Mouse (Mus musculus): Measurements from ENCODE around the gene Gm8947. TPM values are rescaled to one million over a fixed set of nuclear protein-coding genes. Genes with fewer than 3 reads are reported as not detected.
"Not testable (repeated sequence)": the region's sequence is repeated elsewhere in the genome, so short reads cannot be mapped to it uniquely, and the experiment has no call there.

Gm8947 gene
- polyA plus RNA-seq, 1 experiment from 2014 or later: 0.14 TPM

- H3K4me1 ChIP-seq (ENCODE audit: insufficient read depth); H3K27ac ChIP-seq (ENCODE audit: low read depth); H3K36me3 ChIP-seq (ENCODE audit: insufficient read depth); H3K4me3 ChIP-seq (ENCODE audit: low read depth, low read length); H3K4me2 ChIP-seq; H3K27me3 ChIP-seq (ENCODE audit: insufficient read depth, low read length); DNase-seq; H3K9me3 ChIP-seq (ENCODE audit: low read depth, low read length); ATAC-seq (ENCODE audit: insufficient read depth); H3K9ac ChIP-seq: not testable (repeated sequence)
- WGBS: 82% methylated on average over 5 of the region's 5 CpGs
Observed at GRCm38 (mm10) chr1:151211666-151212065, 19.5 kb downstream of the Gm8947 start.

- Histone ChIP-seq H3K9ac (no peak overlapping the region), H3K4me2 (no peak overlapping the region), H3K4me1 (ENCODE audit: insufficient read depth) (no peaks in the 10 kb centered on the region), H3K27ac (ENCODE audit: low read depth) (no peak overlapping the region), H3K9me3 (ENCODE audit: low read depth, low read length) (no peaks in the 10 kb centered on the region), H3K27me3 (ENCODE audit: insufficient read depth, low read length) (no peaks in the 10 kb centered on the region), H3K4me3 (ENCODE audit: low read depth, low read length) (no peak overlapping the region), H3K36me3 (ENCODE audit: insufficient read depth) (no peaks in the 10 kb centered on the region)
- 66% methylated on average over 2 of the region's 2 CpGs for WGBS
- TF ChIP-seq CTCF (IDR thresholded peaks at IDR 0.05; ENCODE audit: low read depth): no peak
- ATAC-seq (ENCODE audit: insufficient read depth) (no peak), DNase-seq (no peak)
Observed at GRCm38 (mm10) chr1:151214862-151215261, 22.7 kb downstream of the Gm8947 start.

GRCm38 (mm10) chr1:151215985-151216384 is 23.8 kb downstream of the Gm8947 start:
- Histone ChIP-seq H3K4me1 (ENCODE audit: insufficient read depth) (no peaks in the 10 kb centered on the region), H3K9me3 (ENCODE audit: low read depth, low read length) (no peaks in the 10 kb centered on the region), H3K4me2 (no peak overlapping the region), H3K9ac (no peak overlapping the region), H3K27ac (ENCODE audit: low read depth) (no peak overlapping the region), H3K27me3 (ENCODE audit: insufficient read depth, low read length) (no peaks in the 10 kb centered on the region), H3K36me3 (ENCODE audit: insufficient read depth) (no peaks in the 10 kb centered on the region), H3K4me3 (ENCODE audit: low read depth, low read length) (no peak overlapping the region)
- DNase-seq (no peak), ATAC-seq (ENCODE audit: insufficient read depth) (no peak)
- TF ChIP-seq CTCF (IDR thresholded peaks at IDR 0.05; ENCODE audit: low read depth): no peak
- 48% methylated on average over 1 of the region's 1 CpGs for WGBS

- DNase-seq: no peak
- no peaks in the 10 kb centered on the region for H3K4me1 ChIP-seq (ENCODE audit: insufficient read depth)
- no peak overlapping the region for H3K9ac ChIP-seq
- H3K27ac ChIP-seq (ENCODE audit: low read depth): no peak overlapping the region
- no peak overlapping the region for H3K4me3 ChIP-seq (ENCODE audit: low read depth, low read length)
- ATAC-seq (ENCODE audit: insufficient read depth): no peak
- H3K27me3 ChIP-seq (ENCODE audit: insufficient read depth, low read length): no peaks in the 10 kb centered on the region
- no peaks in the 10 kb centered on the region for H3K36me3 ChIP-seq (ENCODE audit: insufficient read depth)
- H3K9me3 ChIP-seq (ENCODE audit: low read depth, low read length): no peaks in the 10 kb centered on the region
- TF ChIP-seq CTCF (IDR thresholded peaks at IDR 0.05; ENCODE audit: low read depth): no peak
- H3K4me2 ChIP-seq: no peak overlapping the region
- WGBS: 74% methylated on average over 3 of the region's 3 CpGs
Observed at GRCm38 (mm10) chr1:151216417-151216816, 24.2 kb downstream of the Gm8947 start.

- no peak for TF ChIP-seq CTCF (IDR thresholded peaks at IDR 0.05; ENCODE audit: low read depth)
Observed at GRCm38 (mm10) chr1:151219045-151219444, 26.9 kb downstream of the Gm8947 start.

GRCm38 (mm10) chr1:151220098-151220497 is 27.9 kb downstream of the Gm8947 start:
- Histone ChIP-seq H3K4me2 (no peak overlapping the region), H3K27ac (ENCODE audit: low read depth) (no peak overlapping the region), H3K9me3 (ENCODE audit: low read depth, low read length) (no peaks in the 10 kb centered on the region), H3K27me3 (ENCODE audit: insufficient read depth, low read length) (no peaks in the 10 kb centered on the region), H3K36me3 (ENCODE audit: insufficient read depth) (no peaks in the 10 kb centered on the region), H3K4me3 (ENCODE audit: low read depth, low read length) (no peak overlapping the region), H3K4me1 (ENCODE audit: insufficient read depth) (no peaks in the 10 kb centered on the region), H3K9ac (no peak overlapping the region)
- no peak for TF ChIP-seq CTCF (IDR thresholded peaks at IDR 0.05; ENCODE audit: low read depth)
- ATAC-seq (ENCODE audit: insufficient read depth) (no peak), DNase-seq (no peak)
- 64% methylated on average over 7 of the region's 7 CpGs for WGBS

More at GRCm38 (mm10) chr1:151219045-151219444, 26.9 kb downstream of the Gm8947 start:
- DNase-seq (no peak), ATAC-seq (ENCODE audit: insufficient read depth) (no peak)
- no peaks in the 10 kb centered on the region for H3K4me1 ChIP-seq (ENCODE audit: insufficient read depth)
- no peaks in the 10 kb centered on the region for H3K9me3 ChIP-seq (ENCODE audit: low read depth, low read length)
- H3K36me3 ChIP-seq (ENCODE audit: insufficient read depth): no peaks in the 10 kb centered on the region
- no peak overlapping the region for H3K4me3 ChIP-seq (ENCODE audit: low read depth, low read length)
- H3K9ac ChIP-seq: no peak overlapping the region
- H3K4me2 ChIP-seq: no peak overlapping the region
- no peaks in the 10 kb centered on the region for H3K27me3 ChIP-seq (ENCODE audit: insufficient read depth, low read length)
- H3K27ac ChIP-seq (ENCODE audit: low read depth): no peak overlapping the region
- 89% methylated on average over 5 of the region's 5 CpGs for WGBS

- no peaks in the 10 kb centered on the region for H3K9me3 ChIP-seq (ENCODE audit: low read depth, low read length)
- no peaks in the 10 kb centered on the region for H3K4me1 ChIP-seq (ENCODE audit: insufficient read depth)
- 84% methylated on average over 10 of the region's 10 CpGs for WGBS
- no peak overlapping the region for H3K9ac ChIP-seq
- H3K4me2 ChIP-seq: no peak overlapping the region
- TF ChIP-seq CTCF (IDR thresholded peaks at IDR 0.05; ENCODE audit: low read depth): no peak
- no peak overlapping the region for H3K4me3 ChIP-seq (ENCODE audit: low read depth, low read length)
- DNase-seq (no peak), ATAC-seq (ENCODE audit: insufficient read depth) (no peak)
- no peak overlapping the region for H3K27ac ChIP-seq (ENCODE audit: low read depth)
- H3K27me3 ChIP-seq (ENCODE audit: insufficient read depth, low read length): no peaks in the 10 kb centered on the region
- H3K36me3 ChIP-seq (ENCODE audit: insufficient read depth): no peaks in the 10 kb centered on the region
Observed at GRCm38 (mm10) chr1:151222561-151223267, 30.5 kb downstream of the Gm8947 start.
